Mouse (Mus musculus) heart, embryonic 15.5 days (tissue): ENCODE results near the gene Ppox. TPM values are rescaled to one million over a fixed set of nuclear protein-coding genes. Genes with fewer than 3 reads are reported as not detected.

Source experiments
- ATAC-seq: fragments of 200-750 bp; cut with Nextera tagmentation; replicated peaks from 2 replicates; pipeline ENCODE4 v1.8.0; 2017; ENCODE audit warnings: low read depth, moderate TSS enrichment; ENCODE audit not compliant: insufficient number of reproducible peaks, insufficient read depth, low FRiP score
- H3K27ac ChIP-seq: fragments of 300-500 bp; sonication (generic); 2 replicates; pipeline ENCODE4 v1.5.1; 2015; ENCODE audit warnings: mild to moderate bottlenecking, inconsistent platforms
- H3K27me3 ChIP-seq: fragments of 300-500 bp; sonication (generic); 2 replicates; pipeline ENCODE4 v1.6.1; 2015; ENCODE audit warnings: inconsistent platforms
- H3K36me3 ChIP-seq: fragments of 300-500 bp; sonication (generic); 2 replicates; pipeline ENCODE4 v1.6.1; 2015; ENCODE audit warnings: mild to moderate bottlenecking, inconsistent platforms
- H3K4me1 ChIP-seq: fragments of 300-500 bp; sonication (generic); replicated peaks from 2 replicates; pipeline ENCODE4 v1.6.1; 2015; ENCODE audit warnings: inconsistent platforms
- H3K4me2 ChIP-seq: fragments of 300-500 bp; sonication (generic); 2 replicates; pipeline ENCODE4 v1.6.1; 2015; ENCODE audit warnings: inconsistent platforms, mild to moderate bottlenecking, moderate library complexity
- H3K4me3 ChIP-seq: fragments of 300-500 bp; sonication (generic); 2 replicates; pipeline ENCODE4 v1.5.1; 2015; ENCODE audit warnings: mild to moderate bottlenecking, inconsistent platforms
- H3K9ac ChIP-seq: fragments of 300-500 bp; sonication (generic); 2 replicates; pipeline ENCODE4 v1.6.1; 2015; ENCODE audit warnings: mild to moderate bottlenecking, inconsistent platforms
- H3K9me3 ChIP-seq: fragments of 300-500 bp; sonication (generic); replicated peaks from 2 replicates; pipeline ENCODE4 v1.6.1; 2016; ENCODE audit warnings: inconsistent platforms
- WGBS: fragments of 180-500 bp; shearing (Covaris S2); methylation state at CpG from one replicate; pipeline ENCODE4 v1.1.7; 2015; ENCODE audit warnings: mixed read lengths; 5-methylcytosine and 5-hydroxymethylcytosine counted together
- polyA plus RNA-seq: library from polyadenylated mRNA; unstranded; fragments of >200 nt; fragmentation: Nextera tagmentation; extraction: Ambion mirVana; gene quantifications from 2 replicates; pipeline ENCODE4 v1.2.1, GENCODE M21; 2015

Ppox gene
- polyA plus RNA-seq, 1 experiment from 2014 or later, result 32.7 TPM

GRCm38 (mm10) chr1:171285096-171285892 is 4.3 kb upstream of the Ppox start:
- Histone ChIP-seq H3K4me1 (peaks cover 33% of the 10 kb centered on the region), H3K36me3 (peaks cover 41% of the 10 kb centered on the region; the same call in 1 of the 2 replicates)
- WGBS, result 82% methylated on average over 20 of the region's 20 CpGs

GRCm38 (mm10) chr1:171284491-171284890 is 3.5 kb upstream of the Ppox start:
- 88% methylated on average over 15 of the region's 15 CpGs for WGBS
- no peak for ATAC-seq
- Histone ChIP-seq H3K4me3 (no peak overlapping the region), H3K4me1 (peaks cover 40% of the 10 kb centered on the region), H3K9me3 (no peaks in the 10 kb centered on the region), H3K36me3 (peaks cover 36% of the 10 kb centered on the region; the same call in 1 of the 2 replicates), H3K4me2 (no peak overlapping the region), H3K27ac (no peak overlapping the region), H3K27me3 (no peaks in the 10 kb centered on the region), H3K9ac (no peak overlapping the region)

More at GRCm38 (mm10) chr1:171285096-171285892, 4.3 kb upstream of the Ppox start:
- Histone ChIP-seq H3K9ac (no peak overlapping the region), H3K4me3 (no peak overlapping the region), H3K4me2 (no peak overlapping the region), H3K27ac (no peak overlapping the region), H3K9me3 (no peaks in the 10 kb centered on the region), H3K27me3 (no peaks in the 10 kb centered on the region)
- ATAC-seq, result no peak

- Histone ChIP-seq H3K27me3 (no peaks in the 10 kb centered on the region), H3K4me1 (peaks cover 40% of the 10 kb centered on the region), H3K36me3 (peaks cover 26% of the 10 kb centered on the region; the same call in 1 of the 2 replicates), H3K9ac (no peak overlapping the region), H3K27ac (no peak overlapping the region), H3K9me3 (no peaks in the 10 kb centered on the region), H3K4me2 (no peak overlapping the region), H3K4me3 (no peak overlapping the region)
- ATAC-seq, result no peak
- WGBS, result 88% methylated on average over 18 of the region's 18 CpGs
Observed at GRCm38 (mm10) chr1:171283188-171284160, 2.5 kb upstream of the Ppox start.

GRCm38 (mm10) chr1:171282086-171282805 is 1.3 kb upstream of the Ppox start:
- 73% methylated on average over 18 of the region's 18 CpGs for WGBS
- Histone ChIP-seq H3K27ac (peak overlapping the region; percentile 90; the same call in 1 of the 2 replicates), H3K36me3 (peaks cover 28% of the 10 kb centered on the region; the same call in 1 of the 2 replicates)

GRCm38 (mm10) chr1:171281528-171281923 is 540 bp upstream of the Ppox start:
- Histone ChIP-seq H3K9ac (peak overlapping the region; percentile 71), H3K36me3 (peaks cover 34% of the 10 kb centered on the region), H3K27me3 (no peaks in the 10 kb centered on the region), H3K4me2 (peak overlapping the region; percentile 86), H3K9me3 (no peaks in the 10 kb centered on the region), H3K4me3 (peak overlapping the region; percentile 78), H3K27ac (peak overlapping the region; percentile 90), H3K4me1 (peaks cover 28% of the 10 kb centered on the region)
- WGBS, result 0% methylated on average over 10 of the region's 10 CpGs
- ATAC-seq, result peak; percentile 41; the same call in 1 of the 2 replicates

More at GRCm38 (mm10) chr1:171282086-171282805, 1.3 kb upstream of the Ppox start:
- Histone ChIP-seq H3K4me3 (peak overlapping the region; percentile 78), H3K27me3 (no peaks in the 10 kb centered on the region), H3K9me3 (no peaks in the 10 kb centered on the region), H3K4me1 (peaks cover 35% of the 10 kb centered on the region), H3K4me2 (peak overlapping the region; percentile 86; the same call in 1 of the 2 replicates), H3K9ac (peak overlapping the region; percentile 71; the same call in 1 of the 2 replicates)
- no peak for ATAC-seq

GRCm38 (mm10) chr1:171280250-171280915 is 603 bp downstream of the Ppox start:
- ATAC-seq, result peak; percentile 8; the same call in 1 of the 2 replicates
- WGBS, result 1% methylated on average over 25 of the region's 25 CpGs
- Histone ChIP-seq H3K4me1 (peaks cover 19% of the 10 kb centered on the region), H3K27me3 (no peaks in the 10 kb centered on the region), H3K9ac (peak overlapping the region; percentile 79), H3K4me3 (peak overlapping the region; percentile 78), H3K36me3 (peaks cover 39% of the 10 kb centered on the region), H3K4me2 (peak overlapping the region; percentile 86), H3K9me3 (no peaks in the 10 kb centered on the region), H3K27ac (peak overlapping the region; percentile 71)

- H3K36me3 ChIP-seq, result peaks cover 39% of the 10 kb centered on the region
- H3K4me1 ChIP-seq, result peaks cover 19% of the 10 kb centered on the region
- ATAC-seq, result no peak
- WGBS, result 64% methylated on average over 5 of the region's 5 CpGs
- H3K27me3 ChIP-seq, result no peaks in the 10 kb centered on the region
- H3K9ac ChIP-seq, result peak overlapping the region; percentile 79
- peak overlapping the region; percentile 86 for H3K4me2 ChIP-seq
- peak overlapping the region; percentile 78 for H3K4me3 ChIP-seq
- H3K27ac ChIP-seq, result no peak overlapping the region
- no peaks in the 10 kb centered on the region for H3K9me3 ChIP-seq
Observed at GRCm38 (mm10) chr1:171279721-171280120, 1.3 kb downstream of the Ppox start.

GRCm38 (mm10) chr1:171279012-171279705 is 1.8 kb downstream of the Ppox start:
- Histone ChIP-seq H3K4me2 (0 out of 2 replicates have a peak overlapping the region, but pooled peaks have one; percentile 86), H3K9ac (no peak overlapping the region), H3K4me3 (peak overlapping the region; percentile 78; the same call in 1 of the 2 replicates), H3K9me3 (no peaks in the 10 kb centered on the region), H3K27ac (no peak overlapping the region), H3K36me3 (peaks cover 42% of the 10 kb centered on the region), H3K4me1 (peaks cover 19% of the 10 kb centered on the region), H3K27me3 (no peaks in the 10 kb centered on the region)
- no peak for ATAC-seq
- 90% methylated on average over 14 of the region's 14 CpGs for WGBS

GRCm38 (mm10) chr1:171278436-171278835 is 2.5 kb downstream of the Ppox start:
- peaks cover 43% of the 10 kb centered on the region for H3K36me3 ChIP-seq

GRCm38 (mm10) chr1:171277736-171278135 is 3.2 kb downstream of the Ppox start:
- no peaks in the 10 kb centered on the region for H3K27me3 ChIP-seq
- H3K9me3 ChIP-seq, result no peaks in the 10 kb centered on the region
- H3K27ac ChIP-seq, result no peak overlapping the region
- peaks cover 48% of the 10 kb centered on the region for H3K36me3 ChIP-seq
- no peak overlapping the region for H3K9ac ChIP-seq
- peaks cover 19% of the 10 kb centered on the region for H3K4me1 ChIP-seq
- WGBS, result 83% methylated on average over 10 of the region's 10 CpGs
- H3K4me2 ChIP-seq, result no peak overlapping the region
- H3K4me3 ChIP-seq, result no peak overlapping the region
- no peak for ATAC-seq

More at GRCm38 (mm10) chr1:171278436-171278835, 2.5 kb downstream of the Ppox start:
- no peak overlapping the region for H3K27ac ChIP-seq
- no peaks in the 10 kb centered on the region for H3K9me3 ChIP-seq
- ATAC-seq, result no peak
- 92% methylated on average over 8 of the region's 8 CpGs for WGBS
- H3K4me3 ChIP-seq, result no peak overlapping the region
- peaks cover 19% of the 10 kb centered on the region for H3K4me1 ChIP-seq
- no peak overlapping the region for H3K9ac ChIP-seq
- H3K27me3 ChIP-seq, result no peaks in the 10 kb centered on the region
- no peak overlapping the region for H3K4me2 ChIP-seq
